ENCODE assay signal across 8 mouse cellular contexts in genomic region chr1:78215749-78216508, GRCm38 (mm10). TPM values are rescaled to one million over a fixed set of nuclear protein-coding genes. Genes with fewer than 3 reads are reported as not detected.
DNase-seq lines count a peak whose midpoint lies in the region; ATAC-seq and TF ChIP-seq lines count a peak whose summit lies in the region.
"Had no signal": no experiment of that assay in that cellular context is flagged by ENCODE, and none has a peak within 500 bp of the region (broad histone marks: within the 10 kb centered on the region; RNA-seq: fewer than 3 reads in every experiment).

No protein-coding gene starts in this region.

- in situ Hi-C loops in ES-E14 (cut with MboI; ENCODE audit: low sequenced_read_pairs in 2 of 2, unreplicated experiment in 2 of 2) = no loop called here

- no peaks in the 10 kb centered on the region for H3K79me2 ChIP-seq in C2C12 (ENCODE audit: control insufficient read depth, insufficient read depth)

- WGBS in embryonic facial prominence, embryonic 12.5 days = under 1% methylated on average over 36 of the region's 36 CpGs
- under 1% methylated on average over 36 of the region's 36 CpGs for WGBS in hindbrain, postnatal 0 days
- under 1% methylated on average over 36 of the region's 36 CpGs for WGBS in midbrain, embryonic 10.5 days

- peak; percentile 70; the same call in 1 of the 2 replicates for ATAC-seq in embryonic facial prominence, embryonic 12.5 days (ENCODE audit: insufficient number of reproducible peaks, insufficient read depth, low FRiP score, low TSS enrichment)
- peak; percentile 54; the same call in 1 of the 2 replicates for ATAC-seq in hindbrain, postnatal 0 days

- H3K4me3 ChIP-seq in C2C12 (ENCODE audit: insufficient read depth, poor library complexity, severe bottlenecking) (no peak overlapping the region), ES-E14 (ENCODE audit: insufficient read depth in 1 of 2, low read depth in 1 of 2, low read length in 2 of 2, poor library complexity in 1 of 2, severe bottlenecking in 1 of 2) (peak overlapping the region; percentile 5 to 35; a peak in 3 of 4 replicates)
- peak overlapping the region; percentile 60 for H3K4me3 ChIP-seq in embryonic facial prominence, embryonic 12.5 days
- peak overlapping the region; percentile 58 for H3K4me3 ChIP-seq in hindbrain, postnatal 0 days (ENCODE audit: low read length)
- peak overlapping the region; percentile 70 for H3K4me3 ChIP-seq in midbrain, embryonic 10.5 days
- H3K4me3 ChIP-seq: erythroblast, embryonic 14.5 days had no signal

- DNase-seq in ES-E14 (ENCODE audit: low read depth, low spot score) = no peak
- peak; percentile 74 for DNase-seq in hindbrain, postnatal 0 days (ENCODE audit: low spot score)
- DNase-seq in midbrain, embryonic 10.5 days (ENCODE audit: low spot score) = peak; percentile 79
- DNase-seq in yolk sac, embryonic 10.5 days (ENCODE audit: low spot score) = no peak
- DNase-seq in thymus, postnatal 0 days (ENCODE audit: low spot score) = no peak

- H3K27ac ChIP-seq in ES-E14 (ENCODE audit: insufficient read depth, low read depth, low read length, poor library complexity, severe bottlenecking) = no peak overlapping the region
- peak overlapping the region; percentile 75 for H3K27ac ChIP-seq in embryonic facial prominence, embryonic 12.5 days
- no peak overlapping the region for H3K27ac ChIP-seq in hindbrain, postnatal 0 days
- peak overlapping the region; percentile 83 for H3K27ac ChIP-seq in midbrain, embryonic 10.5 days (replicated peaks)

- H3K27me3 ChIP-seq in C2C12 (ENCODE audit: control insufficient read depth, insufficient read depth, insufficient read length) = no peaks in the 10 kb centered on the region
- H3K27me3 ChIP-seq in embryonic facial prominence, embryonic 12.5 days = peaks cover 91% of the 10 kb centered on the region
- peaks cover 56% of the 10 kb centered on the region for H3K27me3 ChIP-seq in hindbrain, postnatal 0 days (ENCODE audit: insufficient read depth, low read length)
- peaks cover 100% of the 10 kb centered on the region for H3K27me3 ChIP-seq in midbrain, embryonic 10.5 days (ENCODE audit: low read depth, poor library complexity, severe bottlenecking)

- no peaks in the 10 kb centered on the region for H3K79me3 ChIP-seq in C2C12 (ENCODE audit: low read depth)

- no peak overlapping the region for H3ac ChIP-seq in C2C12 (ENCODE audit: control insufficient read depth, insufficient read length, low read depth)

- H3K36me3 ChIP-seq in C2C12 (ENCODE audit: control insufficient read depth, insufficient read depth) (no peaks in the 10 kb centered on the region), ES-E14 (ENCODE audit: control insufficient read depth, insufficient read depth, low read length, poor library complexity, severe bottlenecking) (no peaks in the 10 kb centered on the region)
- H3K36me3 ChIP-seq in embryonic facial prominence, embryonic 12.5 days = no peaks in the 10 kb centered on the region
- H3K36me3 ChIP-seq in hindbrain, postnatal 0 days (ENCODE audit: insufficient read depth, low read length) = no peaks in the 10 kb centered on the region
- no peaks in the 10 kb centered on the region for H3K36me3 ChIP-seq in midbrain, embryonic 10.5 days

- no peak for TF ChIP-seq CTCF in C2C12 (IDR thresholded peaks at IDR 0.05; ENCODE audit: control insufficient read depth, insufficient read depth, insufficient read length)
- TF ChIP-seq CTCF in hindbrain, postnatal 0 days (IDR thresholded peaks at IDR 0.05; ENCODE audit: low read depth) = peak; percentile 40; the same call in 1 of the 2 replicates

- no peak overlapping the region for H3K9ac ChIP-seq in ES-E14 (ENCODE audit: insufficient read depth, low read depth, low read length, poor library complexity, severe bottlenecking)
- peak overlapping the region; percentile 72; the same call in 1 of the 2 replicates for H3K9ac ChIP-seq in embryonic facial prominence, embryonic 12.5 days
- H3K9ac ChIP-seq in hindbrain, postnatal 0 days (replicated peaks; ENCODE audit: low read length) = no peak overlapping the region; the same call in 1 of the 2 replicates

- H3K4me2 ChIP-seq in embryonic facial prominence, embryonic 12.5 days (replicated peaks) = peak overlapping the region; percentile 95
- H3K4me2 ChIP-seq in hindbrain, postnatal 0 days (ENCODE audit: low read depth, low read length) = peak overlapping the region; percentile 90

- peaks cover 0 to 2% of the 10 kb centered on the region in 2 experiments; a peak in 1 of 4 replicates for H3K4me1 ChIP-seq in ES-E14 (ENCODE audit: control insufficient read depth in 2 of 2, insufficient read depth in 2 of 2, low read length in 2 of 2, poor library complexity in 1 of 2)
- peaks cover 14% of the 10 kb centered on the region for H3K4me1 ChIP-seq in embryonic facial prominence, embryonic 12.5 days
- peaks cover 8% of the 10 kb centered on the region; the same call in 1 of the 2 replicates for H3K4me1 ChIP-seq in hindbrain, postnatal 0 days (ENCODE audit: insufficient read depth, low read length)
- peaks cover 41% of the 10 kb centered on the region for H3K4me1 ChIP-seq in midbrain, embryonic 10.5 days

- no peaks in the 10 kb centered on the region for H3K9me3 ChIP-seq in ES-E14 (ENCODE audit: control insufficient read depth, insufficient read depth, low read depth, low read length)
- H3K9me3 ChIP-seq in embryonic facial prominence, embryonic 12.5 days = no peaks in the 10 kb centered on the region
- H3K9me3 ChIP-seq in hindbrain, postnatal 0 days (ENCODE audit: low read length) = no peaks in the 10 kb centered on the region
- no peaks in the 10 kb centered on the region for H3K9me3 ChIP-seq in midbrain, embryonic 10.5 days (replicated peaks)

TF ChIP-seq in C2C12, 6 proteins besides CTCF, POLR2A, EP300 and RAD21:
- no peak for TF ChIP-seq MYOG (IDR thresholded peaks at IDR 0.05; ENCODE audit: control insufficient read depth, extremely low read depth, insufficient read length)
- TF ChIP-seq MYOD1 (IDR thresholded peaks at IDR 0.05; ENCODE audit: control insufficient read depth, insufficient read length, low read depth) = peak; percentile 50
- TF ChIP-seq FOSL1 (IDR thresholded peaks at IDR 0.05; ENCODE audit: insufficient read depth, low read length, poor library complexity, severe bottlenecking) = no peak
- TF ChIP-seq CEBPB (IDR thresholded peaks at IDR 0.05; ENCODE audit: low read depth) = no peak
- TF ChIP-seq MAX (IDR thresholded peaks at IDR 0.05) = no peak
- TF ChIP-seq USF1 (IDR thresholded peaks at IDR 0.05; ENCODE audit: low read depth) = no peak

TF ChIP-seq in ES-E14, 5 proteins besides CTCF, POLR2A, EP300 and RAD21:
- no peak for TF ChIP-seq HCFC1 (IDR thresholded peaks at IDR 0.05; ENCODE audit: borderline replicate concordance, insufficient read depth, low read length)
- TF ChIP-seq MAFK (IDR thresholded peaks at IDR 0.05; ENCODE audit: insufficient read depth, low read depth, low read length) = no peak
- TF ChIP-seq ZC3H11A (IDR thresholded peaks at IDR 0.05; ENCODE audit: borderline replicate concordance, low read depth, low read length) = no peak
- no peak for TF ChIP-seq CHD2 (IDR thresholded peaks at IDR 0.05; ENCODE audit: low read depth, low read length)
- TF ChIP-seq ZNF384 (IDR thresholded peaks at IDR 0.05; ENCODE audit: low read depth, low read length) = no peak

RNA-seq across cellular contexts. Expression of gene Pax3, which starts 19.0 kb away (rescaled TPM):
- 0.23 TPM for polyA plus RNA-seq in C2C12 (2012; fragmentation: generic; extraction: Trizol)
- total RNA-seq in ES-E14 (2012; rRNA removed) = 0.21 and 0.71 TPM in 2 replicates
- 28.4 and 37.5 TPM in 2 replicates for polyA plus RNA-seq in embryonic facial prominence, embryonic 12.5 days (2016; fragmentation: Nextera tagmentation; extraction: Ambion mirVana)
- total RNA-seq in hindbrain, postnatal 0 days (2014; rRNA removed) = 8.0 and 11.9 TPM in 2 replicates
- 14.0 and 14.5 TPM in 2 replicates for polyA plus RNA-seq in hindbrain, postnatal 0 days (2015; fragmentation: Nextera tagmentation; extraction: Ambion mirVana)
- 33.6 and 34.3 TPM in 2 replicates for polyA plus RNA-seq in midbrain, embryonic 10.5 days (2016; fragmentation: Nextera tagmentation; extraction: Ambion mirVana)
- polyA plus RNA-seq in thymus, postnatal 0 days (2015; fragmentation: Nextera tagmentation; extraction: Ambion mirVana) = 0.04 TPM in 1 of 2 replicates, not detected in the other
- polyA plus RNA-seq: erythroblast, embryonic 14.5 days had no signal

Comparison
In these comparisons a context has a peak if more than half of its experiments do, and no peak if none do; other contexts are left out.
1. DNase-seq: peak in hindbrain, postnatal 0 days (single experiment) and midbrain, embryonic 10.5 days (single experiment); none in ES-E14 (single experiment), yolk sac, embryonic 10.5 days (single experiment) and thymus, postnatal 0 days (single experiment).
2. H3K27ac ChIP-seq: peak in embryonic facial prominence, embryonic 12.5 days (single experiment) and midbrain, embryonic 10.5 days (single experiment); none in ES-E14 (single experiment) and hindbrain, postnatal 0 days (single experiment).
3. RNA of gene Pax3, which starts 19.0 kb away (polyA plus RNA-seq): 28.4 to 37.5 TPM in embryonic facial prominence, embryonic 12.5 days, 33.6 to 34.3 TPM in midbrain, embryonic 10.5 days and 14.0 to 14.5 TPM in hindbrain, postnatal 0 days; 0.23 TPM in C2C12 (single experiment) and 0.04 TPM in thymus, postnatal 0 days; every median in the first group is over 10 times any median in the second.